Mouse (Mus musculus): ENCODE results near the gene Mcee. TPM values are rescaled to one million over a fixed set of nuclear protein-coding genes. Genes with fewer than 3 reads are reported as not detected.

The Mcee gene
- total RNA-seq, 1 experiment: 14.4 TPM

DNA sequence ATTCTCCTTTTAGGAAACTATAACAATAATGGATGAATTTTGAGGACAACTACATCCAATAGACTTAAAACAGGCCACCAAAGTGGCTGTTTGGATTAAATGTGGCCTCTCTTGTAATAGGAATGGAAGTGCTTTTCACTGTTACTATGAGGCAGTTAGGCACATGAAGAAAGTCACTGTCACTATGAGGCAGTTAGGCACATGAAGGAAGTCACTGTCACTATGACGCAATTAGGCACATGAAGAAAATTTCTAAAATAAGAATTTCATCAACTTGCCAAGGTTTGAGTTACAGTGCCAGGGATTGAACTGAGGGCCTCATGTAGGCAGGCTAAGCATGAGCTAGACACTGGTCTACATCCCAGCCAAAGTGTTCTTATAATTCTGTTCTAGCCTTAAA is 8.3 kb downstream of the Mcee start:
- Histone ChIP-seq H3K9ac (ENCODE audit: insufficient read depth, low read depth, low read length, poor library complexity, severe bottlenecking) (no peak overlapping the region), H3K4me3 (ENCODE audit: insufficient read depth in 1 of 2, low read depth in 1 of 2, low read length in 2 of 2, poor library complexity in 1 of 2, severe bottlenecking in 1 of 2) (no peak overlapping the region), H3K36me3 (ENCODE audit: control insufficient read depth, insufficient read depth, low read length, poor library complexity, severe bottlenecking) (no peaks in the 10 kb centered on the region), H3K9me3 (ENCODE audit: control insufficient read depth, insufficient read depth, low read depth, low read length) (no peaks in the 10 kb centered on the region), H3K4me1 (ENCODE audit: control insufficient read depth in 2 of 2, insufficient read depth in 2 of 2, low read length in 2 of 2, poor library complexity in 1 of 2) (no peaks in the 10 kb centered on the region), H3K27ac (ENCODE audit: insufficient read depth, low read depth, low read length, poor library complexity, severe bottlenecking) (no peak overlapping the region)
- no peak for DNase-seq (ENCODE audit: low read depth, low spot score)
- in situ Hi-C loops (cut with MboI; ENCODE audit: low sequenced_read_pairs in 2 of 2, unreplicated experiment in 2 of 2): no loop called here
- TF ChIP-seq MAFK (IDR thresholded peaks at IDR 0.05; ENCODE audit: insufficient read depth, low read depth, low read length) (no peak), HCFC1 (IDR thresholded peaks at IDR 0.05; ENCODE audit: borderline replicate concordance, insufficient read depth, low read length) (no peak), ZC3H11A (IDR thresholded peaks at IDR 0.05; ENCODE audit: borderline replicate concordance, low read depth, low read length) (no peak), ZNF384 (IDR thresholded peaks at IDR 0.05; ENCODE audit: low read depth, low read length) (no peak), CHD2 (IDR thresholded peaks at IDR 0.05; ENCODE audit: low read depth, low read length) (no peak)

- Histone ChIP-seq H3K36me3 (ENCODE audit: control insufficient read depth, insufficient read depth, low read length, poor library complexity, severe bottlenecking) (no peaks in the 10 kb centered on the region), H3K27ac (ENCODE audit: insufficient read depth, low read depth, low read length, poor library complexity, severe bottlenecking) (no peak overlapping the region), H3K4me3 (ENCODE audit: insufficient read depth in 1 of 2, low read depth in 1 of 2, low read length in 2 of 2, poor library complexity in 1 of 2, severe bottlenecking in 1 of 2) (no peak overlapping the region), H3K9me3 (ENCODE audit: control insufficient read depth, insufficient read depth, low read depth, low read length) (no peaks in the 10 kb centered on the region), H3K4me1 (ENCODE audit: control insufficient read depth in 2 of 2, insufficient read depth in 2 of 2, low read length in 2 of 2, poor library complexity in 1 of 2) (no peaks in the 10 kb centered on the region), H3K9ac (ENCODE audit: insufficient read depth, low read depth, low read length, poor library complexity, severe bottlenecking) (no peak overlapping the region)
- DNase-seq (ENCODE audit: low read depth, low spot score): no peak
- TF ChIP-seq ZC3H11A (IDR thresholded peaks at IDR 0.05; ENCODE audit: borderline replicate concordance, low read depth, low read length) (no peak), MAFK (IDR thresholded peaks at IDR 0.05; ENCODE audit: insufficient read depth, low read depth, low read length) (no peak), CHD2 (IDR thresholded peaks at IDR 0.05; ENCODE audit: low read depth, low read length) (no peak), ZNF384 (IDR thresholded peaks at IDR 0.05; ENCODE audit: low read depth, low read length) (no peak), HCFC1 (IDR thresholded peaks at IDR 0.05; ENCODE audit: borderline replicate concordance, insufficient read depth, low read length) (no peak)
- in situ Hi-C loops (cut with MboI; ENCODE audit: low sequenced_read_pairs in 2 of 2, unreplicated experiment in 2 of 2): no loop called here
Observed at GRCm38 (mm10) chr7:64402452-64402851, 10.0 kb downstream of the Mcee start.

- in situ Hi-C loops (cut with MboI; ENCODE audit: low sequenced_read_pairs in 2 of 2, unreplicated experiment in 2 of 2): no loop called here
- no peak for DNase-seq (ENCODE audit: low read depth, low spot score)
- Histone ChIP-seq H3K9ac (ENCODE audit: insufficient read depth, low read depth, low read length, poor library complexity, severe bottlenecking) (no peak overlapping the region), H3K4me3 (ENCODE audit: insufficient read depth in 1 of 2, low read depth in 1 of 2, low read length in 2 of 2, poor library complexity in 1 of 2, severe bottlenecking in 1 of 2) (no peak overlapping the region), H3K4me1 (ENCODE audit: control insufficient read depth in 2 of 2, insufficient read depth in 2 of 2, low read length in 2 of 2, poor library complexity in 1 of 2) (no peaks in the 10 kb centered on the region), H3K36me3 (ENCODE audit: control insufficient read depth, insufficient read depth, low read length, poor library complexity, severe bottlenecking) (no peaks in the 10 kb centered on the region), H3K27ac (ENCODE audit: insufficient read depth, low read depth, low read length, poor library complexity, severe bottlenecking) (no peak overlapping the region), H3K9me3 (ENCODE audit: control insufficient read depth, insufficient read depth, low read depth, low read length) (no peaks in the 10 kb centered on the region)
- no peak for TF ChIP-seq HCFC1 (IDR thresholded peaks at IDR 0.05; ENCODE audit: borderline replicate concordance, insufficient read depth, low read length)
- no peak for TF ChIP-seq ZC3H11A (IDR thresholded peaks at IDR 0.05; ENCODE audit: borderline replicate concordance, low read depth, low read length)
- TF ChIP-seq CHD2 (IDR thresholded peaks at IDR 0.05; ENCODE audit: low read depth, low read length): no peak
- no peak for TF ChIP-seq ZNF384 (IDR thresholded peaks at IDR 0.05; ENCODE audit: low read depth, low read length)
- TF ChIP-seq MAFK (IDR thresholded peaks at IDR 0.05; ENCODE audit: insufficient read depth, low read depth, low read length): no peak
Observed at GRCm38 (mm10) chr7:64403989-64404388, 11.6 kb downstream of the Mcee start.

DNA sequence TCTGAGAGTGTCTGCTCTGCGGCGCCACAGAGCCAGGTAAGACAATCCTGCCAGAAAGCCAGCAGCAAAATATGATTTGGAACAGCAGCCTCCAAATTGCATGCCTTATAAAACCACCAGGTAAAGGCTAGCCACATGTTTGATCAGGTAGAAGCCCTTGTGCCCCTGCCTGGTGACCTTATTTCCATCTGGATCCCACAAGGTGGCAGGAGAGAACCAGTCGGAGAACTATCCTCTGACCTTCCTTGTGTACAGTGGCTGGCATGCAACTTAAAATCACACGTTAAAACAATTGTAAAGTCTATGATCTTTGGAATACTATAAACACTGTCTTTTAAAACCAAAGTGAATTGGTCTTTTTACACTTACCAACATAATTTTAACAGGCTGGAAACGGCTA is 32.5 kb downstream of the Mcee start:
- no peak overlapping the region for H3K4me3 ChIP-seq (ENCODE audit: insufficient read depth in 1 of 2, low read depth in 1 of 2, low read length in 2 of 2, poor library complexity in 1 of 2, severe bottlenecking in 1 of 2)
- in situ Hi-C loops (cut with MboI; ENCODE audit: low sequenced_read_pairs in 2 of 2, unreplicated experiment in 2 of 2): loop anchor here in 1 of 2 experiments (25.0 kb wide), 1 partner anchor 312 kb away; no protein-coding TSS in a partner anchor
- H3K27ac ChIP-seq (ENCODE audit: insufficient read depth, low read depth, low read length, poor library complexity, severe bottlenecking): no peak overlapping the region
- H3K9ac ChIP-seq (ENCODE audit: insufficient read depth, low read depth, low read length, poor library complexity, severe bottlenecking): no peak overlapping the region
- TF ChIP-seq ZC3H11A (IDR thresholded peaks at IDR 0.05; ENCODE audit: borderline replicate concordance, low read depth, low read length) (no peak), MAFK (IDR thresholded peaks at IDR 0.05; ENCODE audit: insufficient read depth, low read depth, low read length) (no peak), CHD2 (IDR thresholded peaks at IDR 0.05; ENCODE audit: low read depth, low read length) (no peak), HCFC1 (IDR thresholded peaks at IDR 0.05; ENCODE audit: borderline replicate concordance, insufficient read depth, low read length) (no peak), ZNF384 (IDR thresholded peaks at IDR 0.05; ENCODE audit: low read depth, low read length) (no peak)
- H3K36me3 ChIP-seq (ENCODE audit: control insufficient read depth, insufficient read depth, low read length, poor library complexity, severe bottlenecking): no peaks in the 10 kb centered on the region
- DNase-seq (ENCODE audit: low read depth, low spot score): no peak
- H3K4me1 ChIP-seq (ENCODE audit: control insufficient read depth in 2 of 2, insufficient read depth in 2 of 2, low read length in 2 of 2, poor library complexity in 1 of 2): no peaks in the 10 kb centered on the region
- no peaks in the 10 kb centered on the region for H3K9me3 ChIP-seq (ENCODE audit: control insufficient read depth, insufficient read depth, low read depth, low read length)

All from ES-E14 (cell line).